Mouse (Mus musculus) bone marrow, adult 2 months (tissue): ENCODE data around the gene Tas1r3. TPM values are rescaled to one million over a fixed set of nuclear protein-coding genes. Genes with fewer than 3 reads are reported as not detected.

ENCODE experiments used
- H3K27ac ChIP-seq: fragments of 200-500 bp; 2 replicates; pipeline ENCODE4 v1.5.1; 2012; ENCODE audit warnings: low read depth, mild to moderate bottlenecking, control low read depth, inconsistent platforms, low read length; ENCODE audit not compliant: control insufficient read depth, poor library complexity, insufficient read depth
- H3K4me1 ChIP-seq: fragments of 200-500 bp; 2 replicates; pipeline ENCODE4 v1.6.1; 2011; ENCODE audit warnings: low read length; ENCODE audit not compliant: control insufficient read depth, insufficient read depth
- H3K4me3 ChIP-seq: fragments of 200-500 bp; replicated peaks from 2 replicates; pipeline ENCODE3; 2011; ENCODE audit warnings: mild to moderate bottlenecking, low read depth, low read length, control low read depth; ENCODE audit not compliant: control insufficient read depth
- CTCF ChIP-seq: fragments of 200-500 bp; IDR thresholded peaks from 2 replicates; pipeline ENCODE4 v1.5.1; 2011; ENCODE audit warnings: low read length, control low read depth; ENCODE audit not compliant: control insufficient read depth, insufficient read depth
- POLR2A ChIP-seq: fragments of 200-500 bp; IDR thresholded peaks from 2 replicates; pipeline ENCODE4 v1.6.1; 2011; ENCODE audit warnings: low read depth, mild to moderate bottlenecking, control low read depth, low read length, borderline replicate concordance; ENCODE audit not compliant: control insufficient read depth
- WGBS: fragments of 180-500 bp; shearing (Covaris S2); methylation state at CpG from one replicate; pipeline ENCODE4 v1.1.7; 2018; 5-methylcytosine and 5-hydroxymethylcytosine counted together
- polyA plus RNA-seq: library from polyadenylated mRNA; stranded (reverse); fragments of >200 nt; gene quantifications from 2 replicates; pipeline ENCODE4 v1.2.4, GENCODE M21; 2011; ENCODE audit warnings: low replicate concordance; ENCODE audit not compliant: missing spikeins, insufficient read depth, insufficient read length

Tas1r3 gene
- polyA plus RNA-seq: 0.42 TPM in 1 of 2 replicates, not detected in the other

GRCm38 (mm10) chr4:155863001-155863400, at the start of gene Tas1r3:
Gene Tas1r3 (minus strand): TSS chr4:155863362.
- WGBS: 72% methylated on average over 5 of the region's 5 CpGs
- TF ChIP-seq CTCF (no peak), POLR2A (no peak)
- Histone ChIP-seq H3K4me1 (peaks cover 6% of the 10 kb centered on the region), H3K4me3 (no peak within 1 kb of the TSS), H3K27ac (peak within 1 kb of the TSS; percentile 46; the same call in 1 of the 2 replicates)

- no peak for TF ChIP-seq POLR2A
- TF ChIP-seq CTCF: no peak
- H3K4me3 ChIP-seq: no peak overlapping the region
- WGBS: 83% methylated on average over 4 of the region's 4 CpGs
- H3K27ac ChIP-seq: no peak overlapping the region
- no peaks in the 10 kb centered on the region for H3K4me1 ChIP-seq
Measured at GRCm38 (mm10) chr4:155908751-155909150, 45.6 kb upstream of the Tas1r3 start.

DNA sequence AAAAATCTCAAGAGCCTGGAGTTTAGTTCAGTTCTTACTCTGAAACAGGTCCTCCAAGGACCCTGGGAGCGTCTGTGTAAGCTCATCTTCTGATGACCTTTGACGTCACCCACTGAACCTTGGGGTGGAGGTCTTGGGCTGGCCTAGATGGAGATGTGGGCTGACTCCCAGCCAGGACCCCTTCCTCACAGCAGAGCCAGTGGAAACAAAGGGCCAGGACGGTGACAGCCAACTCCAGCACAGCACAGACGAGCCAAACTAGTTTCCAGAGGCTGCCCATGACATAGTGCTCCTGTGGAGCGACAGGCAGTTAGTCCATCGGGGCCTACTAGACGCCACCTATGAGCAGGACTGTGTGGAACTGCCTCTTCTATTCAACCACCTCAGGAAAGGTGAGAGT, 45.1 kb upstream of the Tas1r3 start:
- no peak for TF ChIP-seq CTCF
- no peak for TF ChIP-seq POLR2A
- Histone ChIP-seq H3K4me1 (no peaks in the 10 kb centered on the region), H3K4me3 (no peak overlapping the region), H3K27ac (no peak overlapping the region)
- WGBS: 68% methylated on average over 7 of the region's 7 CpGs

GRCm38 (mm10) chr4:155907003-155907402, 43.8 kb upstream of the Tas1r3 start:
- no peak for TF ChIP-seq CTCF
- no peak for TF ChIP-seq POLR2A
- H3K4me3 ChIP-seq: no peak overlapping the region
- no peaks in the 10 kb centered on the region for H3K4me1 ChIP-seq
- no peak overlapping the region for H3K27ac ChIP-seq
- 86% methylated on average over 11 of the region's 11 CpGs for WGBS

- Histone ChIP-seq H3K27ac (no peak overlapping the region), H3K4me1 (no peaks in the 10 kb centered on the region), H3K4me3 (no peak overlapping the region)
- 89% methylated on average over 9 of the region's 9 CpGs for WGBS
- TF ChIP-seq POLR2A (no peak), CTCF (no peak)
Measured at GRCm38 (mm10) chr4:155906125-155906524, 43.0 kb upstream of the Tas1r3 start.

DNA sequence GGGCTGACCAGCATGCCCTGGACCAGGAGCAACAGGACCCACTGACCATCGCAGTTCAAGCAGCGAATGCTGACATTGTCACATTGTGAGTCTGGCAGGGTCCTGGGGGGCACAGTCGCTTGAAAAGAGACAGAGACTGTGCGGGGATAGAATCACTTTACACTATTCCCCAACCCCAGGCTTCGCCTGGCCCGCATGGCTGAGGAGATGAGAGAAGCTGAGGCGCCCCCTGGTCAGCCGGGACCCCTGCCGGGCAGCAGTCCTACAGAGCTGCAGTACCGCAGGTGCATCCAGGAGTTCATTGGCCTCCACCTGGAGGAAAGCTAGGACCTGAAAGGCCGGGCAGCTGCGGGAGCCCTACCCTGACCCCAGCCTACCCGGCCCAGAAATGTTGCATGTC, 42.5 kb upstream of the Tas1r3 start:
- no peak overlapping the region for H3K4me3 ChIP-seq
- no peak overlapping the region for H3K27ac ChIP-seq
- TF ChIP-seq CTCF: no peak
- TF ChIP-seq POLR2A: no peak
- WGBS: 93% methylated on average over 13 of the region's 13 CpGs
- H3K4me1 ChIP-seq: no peaks in the 10 kb centered on the region

DNA sequence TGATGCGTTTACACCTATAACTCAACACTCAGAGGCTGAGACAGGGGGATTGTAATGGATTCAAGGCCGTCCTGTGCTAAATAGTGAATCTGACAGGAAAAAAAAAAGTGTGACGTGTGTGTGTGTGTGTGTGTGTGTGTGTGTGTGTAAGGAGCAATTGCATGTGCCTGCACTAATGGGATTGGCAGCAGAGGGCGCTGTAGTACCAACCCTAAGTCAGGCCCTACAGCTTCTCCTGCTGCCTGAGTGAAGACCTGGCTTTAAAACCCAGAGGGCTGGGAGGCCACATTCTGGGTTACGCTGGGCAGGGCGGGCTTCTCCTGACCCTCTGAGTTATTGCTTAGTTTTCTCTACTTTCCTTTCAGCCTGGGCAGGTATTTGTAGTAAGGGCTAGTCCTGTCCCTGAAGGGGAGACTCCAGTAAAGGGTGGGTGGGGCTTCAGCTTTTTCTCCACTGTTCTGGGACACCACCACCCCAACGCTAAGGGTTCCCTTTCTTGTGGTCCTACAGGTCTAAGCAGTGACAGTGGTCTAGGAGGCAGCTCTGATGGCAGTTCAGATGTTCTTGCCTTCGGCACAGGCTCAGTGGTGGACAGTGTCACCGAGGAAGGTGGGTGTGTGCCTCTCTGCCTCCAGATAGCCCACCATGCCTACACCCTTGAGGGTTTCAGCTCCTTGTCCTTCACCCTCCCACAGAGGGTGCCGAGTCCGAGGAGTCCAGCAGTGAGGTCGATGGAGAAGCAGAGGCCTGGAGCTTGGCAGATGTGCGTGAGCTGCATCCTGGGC, 41.3 kb upstream of the Tas1r3 start:
- WGBS: 91% methylated on average over 13 of the region's 13 CpGs
- Histone ChIP-seq H3K4me3 (no peak overlapping the region), H3K27ac (no peak overlapping the region), H3K4me1 (no peaks in the 10 kb centered on the region)
- TF ChIP-seq POLR2A (no peak), CTCF (peak; percentile 38)

DNA sequence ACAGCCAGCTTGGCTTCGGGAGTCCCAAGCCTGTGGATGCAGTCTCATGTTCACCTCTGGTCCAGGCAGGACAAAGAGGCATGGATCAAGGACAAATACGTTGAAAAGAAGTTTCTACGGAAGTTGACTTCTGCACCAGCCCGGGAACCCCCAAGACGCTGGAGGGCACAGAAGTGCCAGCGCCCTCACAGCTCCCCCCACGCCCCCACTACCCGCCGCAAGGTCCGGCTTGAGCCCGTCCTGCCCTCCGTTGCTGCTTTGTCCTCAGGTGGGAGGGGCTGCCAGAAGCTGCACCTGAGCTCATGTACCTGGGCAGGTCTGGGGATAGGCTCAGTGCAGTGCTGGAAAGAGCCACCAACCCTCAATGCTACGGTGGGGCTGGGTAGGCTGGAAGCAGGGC, 40.1 kb upstream of the Tas1r3 start:
- WGBS: 96% methylated on average over 13 of the region's 13 CpGs
- H3K27ac ChIP-seq: no peak overlapping the region
- no peaks in the 10 kb centered on the region for H3K4me1 ChIP-seq
- no peak for TF ChIP-seq POLR2A
- TF ChIP-seq CTCF: no peak
- no peak overlapping the region for H3K4me3 ChIP-seq
